Mouse (Mus musculus) CD4-positive, CD25-positive, alpha-beta regulatory T cell, adult 2 months (primary cell): ENCODE results near the gene Tlr13.
"Not testable (repeated sequence)": the region's sequence is repeated elsewhere in the genome, so short reads cannot be mapped to it uniquely, and the experiment has no call there.

Experiments
- DNase-seq: peaks from one replicate; pipeline ENCODE4 v3.0.0-alpha.2; 2012; ENCODE audit warnings: low read depth, low spot score

The Tlr13 gene

DNA sequence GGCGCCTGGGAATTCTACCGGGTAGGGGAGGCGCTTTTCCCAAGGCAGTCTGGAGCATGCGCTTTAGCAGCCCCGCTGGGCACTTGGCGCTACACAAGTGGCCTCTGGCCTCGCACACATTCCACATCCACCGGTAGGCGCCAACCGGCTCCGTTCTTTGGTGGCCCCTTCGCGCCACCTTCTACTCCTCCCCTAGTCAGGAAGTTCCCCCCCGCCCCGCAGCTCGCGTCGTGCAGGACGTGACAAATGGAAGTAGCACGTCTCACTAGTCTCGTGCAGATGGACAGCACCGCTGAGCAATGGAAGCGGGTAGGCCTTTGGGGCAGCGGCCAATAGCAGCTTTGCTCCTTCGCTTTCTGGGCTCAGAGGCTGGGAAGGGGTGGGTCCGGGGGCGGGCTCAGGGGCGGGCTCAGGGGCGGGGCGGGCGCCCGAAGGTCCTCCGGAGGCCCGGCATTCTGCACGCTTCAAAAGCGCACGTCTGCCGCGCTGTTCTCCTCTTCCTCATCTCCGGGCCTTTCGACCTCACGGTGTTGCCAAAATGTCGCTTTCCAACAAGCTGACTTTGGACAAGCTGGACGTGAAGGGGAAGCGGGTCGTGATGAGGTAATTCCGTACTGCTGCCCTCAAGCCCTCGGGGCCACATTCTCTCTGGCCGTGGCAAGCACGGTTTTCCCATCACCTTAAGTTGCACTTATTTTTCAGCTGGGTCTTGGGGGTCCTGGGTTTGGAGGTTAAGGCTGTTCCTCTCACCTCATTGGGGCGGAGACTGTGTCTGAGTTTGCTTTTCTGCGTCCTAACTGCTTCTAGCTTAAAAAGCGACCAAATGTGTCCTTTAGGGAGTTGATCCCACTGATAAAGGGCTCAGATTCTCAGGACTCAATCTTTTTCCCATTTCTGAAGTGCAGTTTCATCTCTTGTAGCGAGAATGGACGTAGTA, 44.0 kb downstream of the Tlr13 start, which contains the start of gene Pgk1:
Gene Pgk1 (plus strand): TSS at position 388 of the 937 bp plus-strand sequence.
- peak; percentile 96 for DNase-seq

- DNase-seq, result peak; percentile 44
Observed at GRCm38 (mm10) chrX:106187737-106188136, 44.7 kb downstream of the Tlr13 start.

GRCm38 (mm10) chrX:106189356-106189755, 46.4 kb downstream of the Tlr13 start:
- peak; percentile 23 for DNase-seq

GRCm38 (mm10) chrX:106190091-106190490, 47.1 kb downstream of the Tlr13 start:
- DNase-seq, result no peak

- DNase-seq, result not testable (repeated sequence)
Observed at GRCm38 (mm10) chrX:106194361-106194760, 51.4 kb downstream of the Tlr13 start.

GRCm38 (mm10) chrX:106197308-106197707, 54.3 kb downstream of the Tlr13 start:
- DNase-seq, result peak; percentile 42

GRCm38 (mm10) chrX:106198904-106199303, 55.9 kb downstream of the Tlr13 start:
- peak; percentile 35 for DNase-seq

DNA sequence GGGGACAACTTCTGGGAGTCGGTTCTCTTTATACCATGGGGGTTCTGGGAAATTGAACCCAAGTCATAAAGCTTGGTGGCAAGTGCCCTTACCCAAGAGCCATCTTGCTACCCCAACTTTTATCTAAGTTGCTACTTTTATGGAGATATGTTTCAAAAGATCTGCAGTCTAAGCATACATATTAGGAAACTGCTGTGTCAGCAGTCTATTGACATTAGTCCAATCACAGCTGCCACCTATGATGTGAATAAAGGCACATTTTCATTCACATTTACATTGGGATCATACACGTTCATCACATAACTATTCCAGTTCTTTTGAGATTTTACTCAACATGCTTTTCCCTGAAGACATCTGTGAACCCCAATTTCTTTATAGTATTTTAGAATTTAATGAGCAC, 66.1 kb downstream of the Tlr13 start:
- no peak for DNase-seq
